Mouse (Mus musculus) hindlimb bud, embryonic 11.5 days (tissue): ENCODE results near the gene Ifnb1.

Experiments
- DNase-seq: peaks from one replicate; pipeline ENCODE4 v3.0.0-alpha.2; 2012; ENCODE audit warnings: low read depth, low spot score; ENCODE audit errors: extremely low spot score

Ifnb1 gene

GRCm38 (mm10) chr4:88503753-88504152 lies 18.8 kb downstream of the Ifnb1 start:
- peak; percentile 56 for DNase-seq

DNA sequence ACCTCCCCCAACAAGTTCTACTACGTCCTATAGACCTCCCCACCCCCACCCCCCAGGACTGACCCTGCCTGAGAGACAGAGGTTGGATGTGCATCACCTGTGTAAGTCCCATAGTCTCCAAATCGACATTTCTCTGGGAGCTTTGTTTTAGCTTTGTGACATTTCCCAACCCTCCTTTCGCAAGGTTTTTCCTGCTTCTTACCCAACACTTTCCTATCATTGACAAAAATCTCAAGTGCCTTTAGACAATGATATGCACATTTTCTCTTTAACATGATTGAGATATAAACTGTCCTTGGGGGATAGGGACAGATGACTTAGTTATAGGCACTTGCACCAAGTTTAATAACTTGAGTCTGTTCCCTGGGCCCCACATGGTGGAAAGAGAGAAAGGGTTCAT lies 21.3 kb downstream of the Ifnb1 start:
- DNase-seq = no peak

GRCm38 (mm10) chr4:88496321-88497018 lies 26.1 kb downstream of the Ifnb1 start:
- no peak for DNase-seq

DNA sequence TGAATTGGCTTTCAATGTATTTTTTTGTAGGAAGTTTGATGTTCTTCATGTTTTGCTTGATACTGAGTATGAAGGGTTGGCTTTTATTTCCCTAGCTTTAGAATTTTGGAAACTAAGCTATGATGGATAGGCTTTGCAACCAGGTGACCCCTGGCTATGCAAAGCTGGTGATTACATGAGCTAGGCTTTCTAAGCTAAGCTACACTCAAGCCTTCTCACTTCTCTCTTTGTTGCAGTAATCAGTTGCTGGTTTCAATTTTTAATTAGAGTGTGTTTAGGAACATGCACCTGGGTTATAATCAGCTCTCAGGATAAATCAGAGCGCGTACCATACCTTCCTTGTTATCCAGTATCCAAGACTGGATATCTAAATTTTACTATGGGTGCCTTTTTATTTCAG lies 33.0 kb downstream of the Ifnb1 start:
- DNase-seq = no peak

DNA sequence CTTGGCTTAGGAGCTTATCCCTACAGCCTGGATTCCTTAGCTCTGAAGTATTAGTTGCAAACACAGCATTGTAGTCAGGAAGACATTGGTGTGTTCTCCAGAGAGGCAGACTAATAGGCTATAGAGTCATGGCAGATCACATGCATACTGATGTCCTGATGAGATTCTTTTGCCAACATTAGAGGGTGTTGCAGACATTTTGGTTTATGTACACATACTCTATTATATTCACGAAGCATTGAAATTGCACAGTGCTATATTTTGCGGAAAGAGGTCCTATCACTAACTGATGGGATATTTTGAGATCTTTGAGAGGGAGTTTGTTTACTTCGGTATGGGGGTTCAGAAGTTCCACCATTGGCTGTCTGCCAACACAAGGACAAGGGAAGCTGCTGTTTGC lies 34.5 kb downstream of the Ifnb1 start:
- no peak for DNase-seq

- DNase-seq = no peak
Observed at GRCm38 (mm10) chr4:88480130-88480529, 42.4 kb downstream of the Ifnb1 start.

DNA sequence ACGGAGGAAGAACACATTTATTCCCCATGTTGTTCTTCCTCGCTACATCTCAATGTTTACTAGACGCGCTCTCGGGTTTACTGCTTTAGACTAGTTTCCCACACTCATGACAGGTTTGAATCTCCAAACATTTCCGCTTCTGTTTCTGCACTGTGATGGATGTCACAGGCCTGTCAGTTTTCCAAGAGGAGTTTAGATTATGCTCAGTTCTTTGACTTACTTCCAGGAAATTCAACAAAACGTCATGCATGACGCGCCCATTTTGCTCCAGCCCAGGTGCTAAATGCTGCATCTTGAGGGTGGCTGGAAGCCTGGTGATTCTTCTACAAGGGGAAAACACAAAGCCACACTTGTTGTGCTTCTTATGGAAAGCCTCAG lies 43.8 kb downstream of the Ifnb1 start:
- no peak for DNase-seq

GRCm38 (mm10) chr4:88478177-88478808 lies 44.3 kb downstream of the Ifnb1 start:
- DNase-seq = no peak

DNA sequence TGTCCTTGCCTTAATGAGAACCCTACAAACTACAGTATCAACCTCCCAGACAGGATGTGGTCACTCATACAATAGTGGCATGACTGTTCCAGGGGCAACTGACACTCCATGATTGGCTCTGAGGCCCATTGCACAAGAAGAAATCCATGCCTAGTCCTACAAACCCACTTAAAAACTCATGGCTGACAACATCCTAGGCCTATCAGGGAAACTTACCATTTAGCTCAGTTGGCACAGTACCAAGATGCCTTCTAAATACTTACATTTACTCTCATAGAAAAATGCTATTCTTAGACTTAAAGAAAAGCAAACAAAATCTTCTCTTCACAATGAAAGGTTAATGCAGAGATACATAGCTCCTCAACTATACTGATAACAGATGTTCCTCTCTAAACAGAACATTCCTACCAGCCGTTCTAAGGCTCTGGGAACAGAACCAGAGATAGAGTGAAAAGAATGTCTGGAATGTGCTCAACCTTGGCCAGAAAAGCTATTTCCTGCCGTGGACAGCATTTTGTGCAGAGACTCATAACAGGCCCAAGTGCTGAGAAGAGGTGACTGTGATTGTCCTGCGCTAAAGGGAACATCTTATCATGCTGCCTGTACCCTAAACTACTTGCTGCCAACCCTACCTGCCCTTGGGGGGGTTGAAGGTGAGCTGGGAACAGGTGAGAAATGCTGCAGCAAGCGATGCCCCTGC lies 45.9 kb downstream of the Ifnb1 start:
- DNase-seq = no peak

DNA sequence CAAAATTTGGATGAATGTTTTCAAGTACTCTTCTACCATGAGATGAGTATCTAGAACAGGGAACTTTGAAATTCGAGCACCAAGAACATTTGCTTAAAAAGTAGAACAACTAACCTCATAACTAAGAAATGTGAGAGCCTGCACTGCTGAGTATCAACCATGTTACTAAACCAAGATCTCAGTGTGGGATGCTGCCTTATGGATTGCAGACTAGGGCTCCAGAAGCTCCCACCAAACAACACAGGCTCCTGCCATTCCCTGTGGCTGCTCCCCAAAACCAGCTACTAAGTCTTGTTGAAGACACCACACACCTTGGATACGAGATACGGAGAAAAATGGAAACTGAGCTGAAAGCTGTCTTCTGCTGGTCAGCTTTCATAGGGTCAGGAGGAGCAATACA lies 46.5 kb downstream of the Ifnb1 start:
- no peak for DNase-seq
